Mouse (Mus musculus) T-cell, adult 2 months (primary cell): ENCODE data around the gene Pdk4.

Experiments used
- DNase-seq: peaks from one replicate; pipeline ENCODE4 v3.0.0; 2022; ENCODE audit warnings: low spot score

Pdk4 gene

DNA sequence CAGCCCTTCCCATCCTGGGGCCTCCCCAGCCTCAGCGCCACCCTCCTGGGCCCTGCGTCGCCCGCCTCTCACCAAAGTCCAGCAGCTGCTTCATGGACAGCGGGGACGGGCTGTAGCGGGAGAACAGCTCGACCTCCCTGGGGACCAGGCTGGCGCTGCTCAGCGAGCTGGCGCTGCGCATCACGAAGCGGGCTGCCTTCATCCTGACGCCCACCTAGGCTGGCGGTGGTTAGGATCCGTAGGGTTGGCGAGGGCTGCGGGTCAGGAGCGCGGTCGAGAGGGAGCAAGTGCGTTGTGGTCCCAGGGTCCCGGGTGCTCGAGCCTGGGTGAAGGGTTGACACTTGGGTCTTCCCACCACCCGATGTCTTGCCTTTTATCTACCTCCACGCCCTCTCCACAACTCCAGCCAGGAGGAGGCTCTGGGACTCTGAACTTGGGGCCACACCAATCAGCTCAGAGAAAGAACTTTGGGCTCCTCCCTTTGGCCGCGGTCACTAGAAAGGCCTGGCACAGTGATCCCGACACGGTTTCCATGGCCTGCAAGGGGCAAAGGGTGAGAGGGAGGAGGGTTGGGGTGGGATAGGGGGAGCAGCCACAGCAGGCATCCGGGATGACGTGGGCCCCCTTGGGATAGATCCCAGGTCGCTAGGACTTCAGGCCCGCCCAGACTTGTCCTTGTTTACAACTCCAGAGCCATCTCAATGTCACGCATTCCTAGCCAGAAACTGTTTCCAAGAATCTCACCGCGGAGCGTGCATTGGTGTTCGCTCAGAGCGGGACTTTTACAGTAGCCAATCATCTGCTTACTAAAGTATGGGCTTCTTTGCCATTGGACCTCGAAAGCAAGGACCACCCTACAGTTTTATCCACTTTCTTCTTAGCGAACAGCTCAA is at the start of gene Pdk4:
Gene Pdk4 (minus strand): TSS at position 349 of the 893 bp plus-strand sequence.
- no peak for DNase-seq

DNA sequence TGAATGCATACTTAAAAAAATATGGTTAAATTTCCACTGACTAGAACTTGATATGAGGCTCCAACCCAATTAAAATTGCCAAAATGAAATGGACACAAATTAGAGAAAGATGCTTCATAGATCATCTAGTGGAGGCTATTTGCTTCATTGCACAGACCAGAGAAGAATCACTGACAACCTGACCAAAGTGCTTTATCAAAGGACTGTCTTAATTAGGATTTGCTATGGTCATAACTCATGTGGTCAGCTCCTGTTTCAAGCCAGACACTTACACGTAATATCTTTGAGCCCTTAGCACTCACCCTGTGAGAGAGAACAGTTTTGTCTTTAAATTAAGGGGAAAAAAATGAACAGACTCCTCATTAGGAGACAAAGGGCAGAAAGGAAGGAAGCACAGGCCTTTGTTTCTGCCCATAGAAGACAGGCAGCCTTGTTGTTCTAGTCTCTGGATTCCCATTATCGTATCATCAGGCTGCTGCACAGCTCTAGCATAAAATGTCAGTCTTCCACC is 41.8 kb upstream of the Pdk4 start:
- DNase-seq, result no peak

DNA sequence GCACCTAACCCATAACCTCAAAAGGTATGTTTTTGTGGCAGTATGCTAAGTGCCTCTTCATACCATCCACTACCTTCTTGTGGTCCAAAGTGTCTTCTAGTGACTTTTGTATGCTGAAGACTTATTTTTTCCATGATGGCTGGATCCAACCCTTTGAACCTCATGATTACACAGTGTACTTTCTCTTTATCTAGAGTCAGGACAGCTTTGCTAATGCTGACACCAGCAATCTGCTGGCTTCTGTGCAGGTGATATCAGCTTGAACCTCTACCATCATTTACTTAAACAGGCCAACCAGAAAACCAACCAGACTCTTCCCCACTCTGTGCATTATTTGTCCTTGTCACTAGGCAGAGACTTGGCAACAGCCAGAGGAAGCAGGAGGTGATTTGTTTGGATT is 39.6 kb upstream of the Pdk4 start:
- DNase-seq, result no peak

DNA sequence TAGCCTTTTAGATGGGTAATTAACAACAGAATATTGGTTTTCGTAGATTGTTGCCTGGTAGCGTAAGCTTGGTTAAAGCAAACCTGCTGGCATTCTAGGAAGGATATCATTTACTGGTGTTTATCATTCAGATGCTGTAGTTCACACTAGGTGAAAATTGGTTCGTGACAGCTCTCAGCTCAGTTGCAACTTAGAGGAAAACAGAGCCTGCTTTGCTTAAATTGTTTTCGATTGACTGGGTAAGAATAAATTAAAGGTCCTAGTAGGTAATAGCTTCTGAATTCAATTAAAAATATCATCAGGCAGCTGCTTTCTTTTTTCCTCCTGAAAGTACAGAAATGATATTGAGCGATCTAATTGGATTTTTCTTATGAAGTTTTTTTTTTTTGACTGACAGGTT is 21.0 kb upstream of the Pdk4 start:
- DNase-seq, result no peak

DNA sequence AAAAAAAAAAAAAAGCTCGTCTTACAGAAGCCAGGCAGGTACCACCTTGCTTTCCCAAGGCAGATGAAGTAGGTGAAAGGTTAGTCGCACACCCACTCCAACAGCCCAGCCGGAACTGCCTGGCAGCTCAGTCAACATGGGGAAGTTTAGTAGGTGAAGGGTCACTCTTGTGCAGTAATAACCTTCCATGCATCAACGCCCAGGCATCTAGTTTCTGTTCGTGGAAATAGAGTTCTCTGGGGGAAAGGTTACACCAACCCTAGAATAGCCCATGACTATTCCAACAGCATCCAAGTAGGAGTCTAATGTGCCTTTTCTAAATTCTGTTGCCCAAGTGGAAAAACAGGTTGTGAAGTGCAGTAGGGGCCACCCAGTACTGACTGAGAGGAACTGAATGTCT is 13.6 kb upstream of the Pdk4 start:
- no peak for DNase-seq

DNA sequence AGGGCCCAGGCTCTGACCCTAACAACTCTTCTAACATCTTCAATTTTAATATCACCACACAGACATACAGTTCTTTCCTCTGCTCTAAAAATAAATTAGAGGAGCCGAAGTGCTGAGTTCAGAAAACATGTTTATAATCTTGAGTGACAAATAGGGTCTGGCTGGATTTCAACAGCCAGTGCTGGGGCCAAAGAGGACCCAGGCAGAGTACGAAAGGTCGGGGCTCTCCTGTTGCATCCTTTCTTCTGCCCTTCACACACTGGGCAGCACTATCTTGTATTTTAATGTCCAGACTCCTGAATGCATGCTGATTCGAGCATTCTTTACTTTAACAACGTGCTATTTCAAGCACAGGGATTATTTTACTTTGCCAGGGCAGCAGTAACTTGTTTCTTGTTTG is 13.2 kb upstream of the Pdk4 start:
- no peak for DNase-seq

DNA sequence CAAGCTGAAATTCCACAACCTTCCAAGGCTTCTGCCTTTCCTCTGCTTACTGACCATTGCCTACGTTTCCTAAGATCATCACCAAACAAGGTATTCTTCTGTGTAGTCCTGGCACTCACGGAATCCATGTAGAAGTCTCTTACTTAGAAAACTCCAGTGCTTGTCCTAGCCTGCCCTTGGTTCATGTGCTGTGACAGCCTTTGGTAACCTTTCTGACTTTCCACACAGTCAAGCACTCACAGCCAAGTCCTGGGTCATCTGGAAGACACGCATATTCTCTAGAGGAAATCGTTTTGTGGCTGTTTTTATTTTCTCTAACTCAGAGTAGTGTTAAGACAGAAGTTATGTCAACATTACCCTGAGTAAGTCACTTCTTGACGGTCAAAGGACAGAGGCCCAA is 11.7 kb upstream of the Pdk4 start:
- no peak for DNase-seq

DNA sequence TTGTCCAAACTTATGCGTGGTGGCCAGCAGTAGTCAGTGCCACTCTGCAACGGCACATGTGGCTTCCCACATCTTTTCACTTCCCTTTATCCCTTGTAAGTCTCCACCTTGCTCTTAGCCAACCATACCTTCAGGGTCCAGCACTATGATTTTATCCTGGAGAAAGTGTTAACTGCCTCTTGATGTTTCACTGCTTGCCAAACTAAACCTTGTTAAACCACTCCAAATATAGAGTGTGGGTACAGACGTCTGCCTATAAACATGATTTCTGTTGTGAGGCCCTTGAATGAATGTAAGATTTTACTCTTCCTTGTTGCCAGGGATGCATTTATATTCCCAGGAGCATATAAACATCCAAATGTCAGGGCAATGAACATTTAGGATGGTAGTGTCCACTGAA is 10.2 kb upstream of the Pdk4 start:
- DNase-seq, result no peak

DNA sequence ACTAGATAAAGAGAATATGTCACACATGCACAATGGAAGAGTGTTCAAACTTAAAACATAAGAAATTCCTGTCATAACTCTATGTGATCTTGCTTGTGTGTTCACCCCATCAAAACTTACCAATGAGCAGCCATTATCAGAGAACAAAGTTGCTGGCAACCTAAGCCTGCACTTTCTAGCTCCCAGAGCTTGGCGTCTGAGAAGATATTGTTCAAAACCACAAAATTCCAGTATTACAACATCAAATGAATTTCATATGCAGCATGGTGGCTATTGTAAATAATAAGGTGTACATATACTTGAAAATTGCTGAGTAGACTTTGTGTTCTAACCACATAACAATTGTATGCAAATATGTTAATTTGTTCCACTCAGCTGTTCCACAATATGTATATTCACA is 6.7 kb upstream of the Pdk4 start:
- no peak for DNase-seq

DNA sequence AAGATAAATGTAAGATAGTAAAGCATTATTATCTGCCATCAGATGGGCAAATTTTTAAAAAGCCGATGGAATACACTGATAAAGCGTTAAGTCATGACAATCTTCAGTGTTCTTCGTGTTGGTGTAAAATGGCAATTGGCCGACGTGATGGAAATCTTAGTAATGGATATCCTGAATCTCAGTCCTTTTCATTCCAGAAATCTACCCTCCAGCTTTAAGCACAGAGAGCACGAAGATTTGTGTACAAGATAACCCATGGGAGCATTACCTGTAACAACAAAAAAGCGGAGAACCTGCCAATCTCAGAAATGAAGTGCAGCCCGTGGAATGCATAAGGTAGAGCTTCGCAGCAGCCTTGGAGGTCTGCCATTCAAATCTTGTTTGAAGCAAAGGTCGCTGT is 5.4 kb upstream of the Pdk4 start:
- no peak for DNase-seq

DNA sequence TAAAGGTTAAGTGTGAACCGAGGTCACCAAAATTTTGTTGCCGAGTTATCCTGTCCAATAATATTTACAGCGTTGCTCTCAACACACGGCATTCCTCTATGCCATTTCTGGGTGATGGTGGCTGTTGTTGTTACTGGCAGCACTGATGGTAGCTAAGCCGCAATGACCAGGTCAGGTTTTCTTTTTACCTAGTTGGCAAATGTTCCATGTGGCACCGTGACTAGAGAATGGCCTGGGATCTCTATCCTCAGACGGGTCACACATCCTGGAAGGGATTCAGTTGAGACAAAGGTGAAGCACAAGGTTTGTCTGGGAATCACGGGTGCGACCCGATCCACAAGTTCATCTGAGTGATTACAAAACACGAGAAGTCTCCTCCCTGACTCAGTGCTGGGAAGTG is 2.6 kb upstream of the Pdk4 start:
- DNase-seq, result no peak

DNA sequence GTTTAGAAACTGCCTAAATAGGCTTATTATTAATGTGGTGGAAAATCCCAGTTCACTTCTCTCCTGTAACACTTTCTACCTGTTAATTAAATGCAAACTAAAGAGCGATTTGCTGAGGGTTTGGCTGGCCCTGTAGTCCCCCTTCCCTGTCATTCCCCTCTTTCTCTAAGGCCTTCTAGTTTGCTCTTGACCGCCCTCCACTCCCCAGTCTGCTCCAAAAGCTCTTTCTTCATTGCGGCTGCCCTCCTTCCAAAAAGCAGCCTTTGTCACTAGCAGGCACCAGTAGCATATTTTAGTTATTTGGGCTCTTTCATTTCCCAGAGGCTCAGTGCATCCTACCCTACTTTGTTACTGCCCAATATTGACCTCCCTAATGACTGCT is 736 bp upstream of the Pdk4 start:
- DNase-seq, result no peak

DNA sequence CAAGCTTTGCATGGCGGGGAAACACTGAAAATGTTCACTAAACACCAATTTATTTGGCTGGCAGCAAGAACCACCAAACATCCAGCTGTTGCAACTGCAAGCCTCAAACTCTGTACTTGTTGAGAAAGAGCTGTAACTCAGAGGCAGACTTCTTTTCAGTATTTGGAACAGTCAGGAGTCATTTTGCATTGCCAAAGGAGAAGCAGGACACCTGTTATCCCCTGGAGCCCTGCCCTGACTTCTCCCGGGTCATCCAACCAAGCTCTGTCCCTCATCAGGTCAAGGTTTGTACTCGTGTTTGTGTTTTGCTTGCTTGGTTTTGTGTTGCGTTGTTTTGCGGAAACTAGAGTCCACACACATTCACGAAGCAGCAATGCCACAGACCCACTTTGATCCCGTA is 11.1 kb downstream of the Pdk4 start:
- DNase-seq, result no peak

DNA sequence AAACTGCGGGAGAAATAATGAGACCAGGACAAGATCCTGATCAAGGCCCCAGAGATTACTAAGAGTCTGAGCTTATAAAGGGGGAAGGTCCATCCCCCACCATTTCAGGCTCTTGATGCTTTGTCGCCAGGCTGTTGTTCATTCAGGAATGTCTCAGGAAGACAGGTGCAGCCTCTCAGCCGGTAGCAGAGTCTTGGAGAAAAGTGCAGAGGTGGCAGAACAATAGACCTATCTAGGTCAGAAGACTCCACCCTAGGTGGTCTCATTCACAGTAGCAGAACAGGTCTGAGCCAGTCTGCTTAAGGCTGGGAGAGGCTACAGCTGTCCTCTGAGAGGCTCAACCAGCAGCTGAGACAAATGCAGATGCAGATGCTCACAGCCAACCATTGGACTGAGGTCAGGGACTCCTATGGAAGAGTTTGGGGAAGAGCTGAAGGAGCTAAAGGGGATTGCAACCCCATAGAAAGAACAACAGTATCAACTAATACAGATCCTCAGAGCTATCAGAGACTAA is 13.8 kb downstream of the Pdk4 start:
- DNase-seq, result no peak

DNA sequence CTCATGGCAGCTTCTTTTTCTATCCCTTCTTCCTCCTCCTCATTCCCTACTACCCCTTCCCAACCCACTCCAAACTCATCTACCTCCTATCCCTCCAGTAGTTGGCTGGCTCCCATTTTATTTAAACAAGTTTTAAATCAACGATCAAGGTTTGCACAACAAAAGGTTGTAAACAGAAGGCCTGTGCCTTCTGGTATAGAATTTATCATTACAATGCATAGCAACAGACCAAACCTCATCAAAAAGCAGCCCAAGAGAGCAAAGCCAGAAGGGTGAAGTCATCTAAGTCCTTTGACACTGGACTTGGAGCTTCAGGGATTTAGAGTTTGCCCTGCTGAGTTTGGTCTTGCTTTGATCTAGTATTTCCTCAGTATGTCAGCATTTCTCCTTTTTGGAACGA is 15.0 kb downstream of the Pdk4 start:
- DNase-seq, result no peak

DNA sequence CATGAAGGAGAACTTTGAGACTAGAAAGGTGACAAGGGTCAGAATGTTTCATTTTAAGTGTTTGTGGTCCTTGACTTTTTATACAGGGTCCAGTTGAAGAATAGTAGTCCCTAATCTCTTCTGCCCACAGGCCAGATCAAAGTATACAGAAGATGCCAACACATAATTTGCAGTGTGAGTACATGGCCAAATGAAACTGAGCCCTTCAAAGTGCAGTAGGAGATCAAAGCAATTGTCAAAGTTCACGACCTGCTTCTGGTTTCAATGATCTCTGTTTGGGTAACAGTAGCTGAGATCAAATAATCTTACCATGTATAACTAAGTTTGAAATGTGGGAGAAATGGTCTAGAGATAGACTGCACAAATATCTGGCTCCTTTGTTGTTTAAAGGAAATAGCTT is 22.1 kb downstream of the Pdk4 start:
- no peak for DNase-seq

DNA sequence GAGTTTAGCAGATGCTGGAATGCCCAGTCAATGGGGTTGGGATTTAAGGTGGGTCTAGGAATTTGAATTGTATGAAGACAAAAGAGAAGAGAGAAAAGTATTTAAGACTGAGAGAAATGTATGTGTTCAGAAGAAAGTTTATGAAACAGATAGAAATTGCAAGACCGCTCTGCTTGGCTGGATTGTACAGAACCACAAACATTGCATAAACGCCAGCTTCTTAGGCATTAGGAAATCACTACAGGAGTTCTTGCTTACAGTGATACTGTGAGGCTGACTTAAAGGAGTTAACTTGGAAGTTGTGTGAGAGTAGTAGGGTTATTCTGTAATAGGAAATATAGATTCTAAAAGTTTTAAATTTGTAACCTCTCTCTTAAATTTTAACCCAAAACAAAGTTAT is 23.4 kb downstream of the Pdk4 start:
- no peak for DNase-seq

DNA sequence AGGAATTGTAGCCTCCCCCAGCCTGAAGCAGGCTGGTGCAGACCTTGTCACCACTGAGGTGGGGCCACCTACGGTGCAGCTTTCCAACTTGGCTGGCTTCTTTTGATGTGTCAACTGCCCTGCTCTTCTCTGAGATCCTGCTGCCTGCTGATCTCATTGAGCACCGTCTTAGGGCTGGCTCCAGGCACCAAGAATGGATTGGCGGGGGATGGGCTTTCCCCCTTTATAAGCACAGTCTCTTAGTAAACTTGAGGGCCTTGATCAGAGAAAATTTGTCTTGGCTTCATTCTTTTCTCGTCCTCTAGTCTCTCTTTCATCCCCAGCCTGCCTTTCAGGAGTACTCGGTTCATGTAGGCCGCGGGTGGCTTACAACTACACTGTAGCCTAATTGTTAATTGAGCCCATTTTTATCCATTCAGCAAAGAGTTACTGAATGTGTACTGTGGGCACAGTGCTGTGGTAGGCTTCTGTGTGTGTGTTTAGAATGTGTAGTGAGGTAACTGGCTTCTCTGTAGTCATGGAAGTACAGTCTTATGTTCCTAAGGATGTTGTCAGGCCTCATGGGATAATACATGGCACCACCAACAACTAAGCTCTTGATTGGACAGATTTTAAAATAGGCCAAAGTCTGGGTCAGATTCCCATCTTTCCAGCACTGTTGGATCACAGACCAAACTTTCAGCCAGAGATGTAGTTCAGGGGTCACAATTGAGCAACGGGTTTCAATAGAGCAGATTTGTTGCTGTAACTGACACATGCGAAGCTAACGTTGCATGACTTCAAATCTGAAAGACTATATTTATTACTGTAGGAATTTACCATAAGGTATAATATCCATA is 25.4 kb downstream of the Pdk4 start:
- DNase-seq, result no peak

DNA sequence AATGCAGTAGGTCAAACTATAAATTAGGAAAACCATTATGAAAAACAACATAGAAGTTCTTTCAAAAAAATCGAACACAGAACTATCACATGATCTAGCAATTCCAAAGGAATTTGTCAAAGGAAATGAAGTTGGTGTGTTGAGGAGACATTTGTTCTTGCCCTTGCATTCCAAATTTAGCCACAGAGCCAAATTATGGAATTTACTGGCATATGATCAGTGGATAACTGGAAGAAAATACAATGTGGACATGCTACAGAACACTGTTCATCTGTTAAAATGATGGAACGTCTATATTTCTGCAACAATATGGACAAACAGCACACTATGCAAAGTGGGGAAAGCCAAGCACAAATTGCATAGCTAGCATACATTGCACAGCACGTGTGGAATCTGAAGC is 40.3 kb downstream of the Pdk4 start:
- no peak for DNase-seq

DNA sequence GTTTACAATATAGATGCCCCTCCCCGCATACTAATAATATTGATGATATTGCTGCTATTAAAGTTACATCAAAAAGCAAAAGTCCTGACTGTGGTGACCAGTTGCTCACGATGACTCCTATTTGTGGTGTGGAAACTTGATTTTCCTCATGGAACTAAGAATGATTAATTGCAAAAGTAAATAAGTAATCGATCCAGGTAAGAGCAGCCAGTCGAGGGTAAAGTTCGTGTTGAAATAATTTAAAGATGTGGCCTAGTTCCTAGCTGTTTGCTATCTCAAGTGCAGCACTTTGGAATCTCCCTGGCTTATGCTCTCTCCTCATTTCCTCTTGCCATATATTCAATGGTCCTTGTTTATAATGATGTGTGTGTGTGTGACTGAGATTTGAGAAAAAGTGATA is 46.2 kb downstream of the Pdk4 start:
- no peak for DNase-seq

DNA sequence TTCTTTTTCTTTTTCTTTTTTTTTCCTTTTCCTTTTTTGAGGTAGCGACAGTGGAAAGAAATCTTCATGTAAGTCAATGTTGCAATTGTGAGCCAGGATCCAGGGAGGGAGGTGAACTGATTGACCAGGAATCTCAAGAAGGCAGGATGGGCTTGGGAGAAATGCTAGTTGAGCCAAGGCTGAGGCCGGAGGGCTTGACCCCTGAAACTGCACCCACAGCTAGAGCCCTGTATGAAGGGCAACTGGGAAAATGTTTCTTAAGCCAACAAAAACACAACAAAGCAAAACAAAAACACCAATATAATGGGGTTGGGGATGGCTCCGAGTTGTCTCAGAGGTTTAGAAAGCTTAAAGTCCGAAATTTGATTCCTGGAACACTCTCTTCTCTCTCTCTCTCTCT is 47.7 kb downstream of the Pdk4 start:
- DNase-seq, result no peak

DNA sequence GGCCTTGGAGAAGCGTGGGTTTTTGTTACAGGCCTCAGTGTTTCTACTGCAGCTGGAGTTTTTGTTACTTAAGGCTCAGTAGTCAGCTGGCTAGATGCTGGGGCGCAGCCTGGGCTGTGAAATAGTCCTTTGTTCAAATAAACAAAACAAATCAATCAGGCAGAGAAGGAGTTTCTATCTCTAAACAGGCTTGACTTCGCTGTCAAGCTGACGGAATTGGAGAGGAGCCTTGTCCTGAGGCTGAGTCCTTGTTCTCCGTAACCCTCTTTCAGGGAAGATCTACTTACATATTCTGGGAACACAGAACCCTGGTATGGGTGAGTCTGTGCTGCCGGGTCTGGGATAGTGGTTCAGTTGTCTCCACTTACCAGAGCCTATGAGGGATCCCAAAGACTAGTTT is 48.6 kb downstream of the Pdk4 start:
- no peak for DNase-seq

DNA sequence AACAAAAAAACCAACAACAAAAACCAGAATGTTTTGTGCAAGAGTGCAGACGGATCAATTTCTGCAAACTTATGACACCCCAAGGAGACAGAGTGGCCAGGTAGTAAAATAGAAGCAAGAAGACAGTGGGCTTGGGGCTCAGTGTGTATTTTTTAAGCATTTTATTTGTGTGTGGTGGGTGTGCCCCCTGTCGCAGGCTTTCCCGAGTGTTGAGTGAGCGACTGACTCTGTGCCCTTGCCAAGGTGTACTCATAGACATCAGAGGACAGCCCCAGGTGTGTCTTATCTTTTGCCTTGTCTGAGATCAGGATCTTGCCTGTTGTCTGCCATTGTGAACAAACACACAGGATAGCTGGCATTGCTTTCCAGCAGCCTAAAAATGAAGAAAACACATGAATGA is 49.1 kb downstream of the Pdk4 start:
- DNase-seq, result no peak
